Mouse (Mus musculus) right cerebral cortex, postnatal 10 days (tissue): ENCODE measurements at regions not wholly inside any gene's neighbourhood (a gene's known extent, or its start where the extent isn't known, plus 50 kb on each side); places are given as distances from the start of the nearest gene placed in this dataset.

Experiments
- DNase-seq, 2 experiments: peaks; one replicate each; pipeline ENCODE4 v3.0.0; 2021; ENCODE audit warnings: low spot score in 2 of 2

DNA sequence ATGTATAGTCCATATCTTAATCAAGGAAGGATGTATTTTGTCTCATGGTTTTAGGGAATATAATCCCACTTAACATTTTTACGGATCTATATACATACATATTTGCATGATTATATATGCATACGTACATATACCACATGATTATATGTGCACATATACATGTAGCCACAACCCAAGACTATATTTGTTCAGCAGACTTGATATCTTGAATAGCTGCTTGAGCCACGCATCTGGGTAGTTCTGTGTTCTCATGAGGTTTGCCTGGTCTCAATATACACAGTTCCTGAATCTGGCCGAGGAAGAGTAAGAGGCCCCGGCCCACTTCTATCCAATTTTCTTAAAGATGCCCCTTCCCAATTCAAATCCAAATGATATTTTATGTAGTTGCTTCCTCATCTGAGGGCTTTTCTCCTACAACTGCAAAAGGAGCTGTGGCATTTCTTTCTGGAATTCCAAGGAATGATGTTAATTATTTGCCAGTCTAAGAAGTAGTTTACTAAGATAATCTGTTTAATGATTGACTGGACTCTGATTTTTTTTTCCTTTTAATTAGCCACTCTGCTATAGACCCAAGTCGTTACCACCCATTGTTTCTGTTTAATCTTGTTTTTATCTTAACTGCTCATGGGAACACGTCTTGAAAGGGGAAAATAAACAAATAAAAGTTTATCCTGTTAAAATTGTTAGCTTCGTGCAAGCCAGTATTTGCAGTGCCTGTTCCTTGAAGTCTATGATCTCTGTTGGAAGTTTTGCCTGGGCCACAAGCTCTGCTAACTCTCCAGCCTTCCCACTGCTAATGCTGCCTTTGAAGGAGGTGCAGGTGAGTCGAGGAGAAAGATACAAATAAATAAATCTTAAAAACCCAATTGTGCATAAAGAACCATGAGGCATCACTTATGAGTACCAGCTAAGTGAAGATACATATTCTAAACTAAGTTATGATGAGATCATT lies 112.9 kb upstream of the Kitl start:
- no peak for DNase-seq

DNA sequence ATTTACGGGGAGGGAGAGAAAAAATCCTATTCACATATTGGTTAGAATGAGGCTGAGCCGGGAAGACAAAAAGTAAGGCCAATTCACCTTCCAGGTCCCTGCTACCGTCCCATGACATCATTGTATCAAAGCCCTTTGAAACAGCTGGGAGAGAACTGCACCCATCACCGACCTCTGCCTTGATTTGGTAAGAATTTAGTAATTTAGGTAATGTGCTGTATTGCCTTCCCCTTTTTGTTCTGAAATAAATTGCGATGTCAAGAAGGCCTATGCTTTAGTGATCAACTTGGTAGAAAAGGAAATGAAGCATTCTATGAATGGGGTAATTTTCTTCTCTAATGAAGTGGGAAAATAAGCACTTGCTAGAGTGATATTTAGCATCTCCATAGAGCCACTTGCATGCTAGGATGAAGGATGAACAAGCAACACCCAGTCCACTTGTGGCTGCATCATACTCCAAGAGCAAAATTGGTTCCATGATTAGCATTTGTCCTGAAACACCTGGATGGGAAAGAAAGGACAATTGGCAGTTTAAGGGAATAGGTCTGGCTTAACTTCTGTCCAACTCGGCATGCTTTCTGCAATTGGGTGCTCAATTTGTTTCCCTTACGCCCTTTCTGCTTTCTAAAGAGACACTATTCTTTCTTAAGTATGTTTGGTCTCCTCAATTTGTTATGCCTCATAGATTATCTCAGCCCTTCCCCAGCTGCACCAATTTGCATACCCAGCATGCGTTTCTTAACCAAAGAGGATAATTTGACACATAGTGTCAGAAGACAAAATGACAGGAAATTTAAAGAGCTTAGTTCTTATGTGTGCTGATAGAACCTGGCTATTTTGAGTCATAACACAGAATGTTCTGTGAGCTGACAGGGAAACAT lies 114.2 kb upstream of the Kitl start:
- DNase-seq, result no peak

DNA sequence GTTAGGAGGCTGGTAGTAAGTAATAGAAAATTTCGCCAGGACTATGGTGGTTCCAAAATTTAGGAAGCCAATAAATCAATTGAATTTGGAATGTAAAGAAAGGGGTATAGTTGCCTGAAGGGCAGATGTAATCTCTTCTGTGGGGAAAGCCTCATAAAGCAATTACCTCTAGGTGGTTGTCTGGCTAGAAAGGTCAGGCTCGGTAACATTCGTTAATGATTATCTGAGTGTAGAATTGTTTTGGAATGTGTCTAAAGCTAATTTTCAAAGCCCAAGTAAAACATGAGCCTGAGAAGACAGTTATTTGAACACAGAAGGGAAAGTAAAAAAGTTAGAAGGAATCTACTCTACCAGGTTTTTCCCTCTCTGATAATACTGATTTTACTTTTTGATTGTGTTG lies 121.4 kb upstream of the Kitl start:
- no peak for DNase-seq

DNA sequence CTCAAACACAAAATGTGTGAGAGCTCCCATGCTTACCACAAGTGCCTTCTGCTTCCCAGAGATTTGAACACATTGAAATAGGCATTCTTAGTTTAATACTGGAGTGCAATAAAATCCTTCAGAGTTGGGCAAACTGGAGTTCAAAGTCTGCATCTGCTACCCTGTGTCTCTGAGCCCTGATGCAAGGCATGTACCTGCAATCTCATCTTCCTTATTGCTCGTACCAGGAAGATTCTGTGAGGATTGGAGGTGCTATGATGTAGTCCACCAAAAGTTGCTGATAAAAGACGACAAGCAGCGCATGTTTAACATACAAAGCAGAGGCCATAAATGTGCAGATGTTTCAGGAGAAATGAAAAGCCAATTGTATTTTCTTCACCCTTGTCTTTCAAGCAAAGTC lies 123.5 kb upstream of the Kitl start:
- DNase-seq, result no peak

DNA sequence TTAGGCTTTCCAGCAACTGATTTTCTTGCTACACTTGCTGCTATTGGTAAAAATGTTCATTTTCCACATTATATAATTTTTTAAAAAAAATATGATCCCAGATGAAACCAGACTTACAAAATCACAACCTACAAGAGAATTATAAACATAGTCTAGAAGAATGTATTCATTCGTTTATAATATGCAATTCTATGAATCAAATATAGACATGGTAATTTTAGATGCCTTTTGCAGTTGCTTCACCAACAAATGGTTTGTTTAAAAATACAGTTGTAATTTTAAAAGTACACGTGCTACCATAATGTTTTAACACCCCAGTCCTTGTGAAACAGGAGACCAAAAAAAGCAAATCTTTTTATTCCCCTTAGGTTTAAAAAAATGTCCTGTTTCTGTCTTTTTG lies 122.4 kb upstream of the Csl start:
- DNase-seq, result no peak

DNA sequence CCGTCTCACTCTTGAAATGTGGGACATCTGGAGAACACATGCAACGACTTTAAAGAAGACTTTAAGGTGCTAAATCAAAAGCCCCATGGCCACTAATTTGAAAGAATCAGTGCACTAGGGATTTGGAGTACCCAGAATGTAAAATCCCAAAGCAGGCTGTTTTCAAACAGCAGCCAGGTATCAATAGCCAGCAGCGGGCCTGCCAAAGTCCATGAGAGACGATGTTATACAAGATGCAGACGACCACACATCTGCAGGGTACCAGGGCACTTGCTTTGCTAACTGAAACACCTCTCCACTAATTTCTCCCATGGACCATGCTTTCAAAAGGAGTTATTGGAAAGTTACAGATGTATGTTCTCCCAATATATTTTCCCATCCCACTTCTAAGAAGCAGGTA lies 119.9 kb upstream of the Csl start:
- DNase-seq, result no peak

DNA sequence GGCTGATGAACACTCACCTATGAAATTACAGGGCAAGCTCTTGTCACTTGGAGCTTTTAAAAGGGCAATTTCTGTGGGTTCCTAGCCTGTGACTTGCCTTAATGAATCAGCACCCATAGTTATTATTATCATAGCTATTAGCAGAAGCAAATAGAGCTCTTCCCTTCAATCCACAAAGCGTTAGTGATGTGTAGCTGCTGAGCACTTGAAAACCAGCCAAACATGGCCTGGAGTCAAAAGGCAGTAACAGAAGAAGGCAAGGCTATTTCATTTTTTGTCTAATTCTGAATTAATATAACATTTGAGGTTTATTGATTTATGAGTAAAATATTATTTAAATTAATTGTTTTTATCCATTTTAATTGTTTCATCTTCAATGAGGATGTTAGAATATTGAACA lies 105.3 kb upstream of the Csl start:
- DNase-seq, result no peak

DNA sequence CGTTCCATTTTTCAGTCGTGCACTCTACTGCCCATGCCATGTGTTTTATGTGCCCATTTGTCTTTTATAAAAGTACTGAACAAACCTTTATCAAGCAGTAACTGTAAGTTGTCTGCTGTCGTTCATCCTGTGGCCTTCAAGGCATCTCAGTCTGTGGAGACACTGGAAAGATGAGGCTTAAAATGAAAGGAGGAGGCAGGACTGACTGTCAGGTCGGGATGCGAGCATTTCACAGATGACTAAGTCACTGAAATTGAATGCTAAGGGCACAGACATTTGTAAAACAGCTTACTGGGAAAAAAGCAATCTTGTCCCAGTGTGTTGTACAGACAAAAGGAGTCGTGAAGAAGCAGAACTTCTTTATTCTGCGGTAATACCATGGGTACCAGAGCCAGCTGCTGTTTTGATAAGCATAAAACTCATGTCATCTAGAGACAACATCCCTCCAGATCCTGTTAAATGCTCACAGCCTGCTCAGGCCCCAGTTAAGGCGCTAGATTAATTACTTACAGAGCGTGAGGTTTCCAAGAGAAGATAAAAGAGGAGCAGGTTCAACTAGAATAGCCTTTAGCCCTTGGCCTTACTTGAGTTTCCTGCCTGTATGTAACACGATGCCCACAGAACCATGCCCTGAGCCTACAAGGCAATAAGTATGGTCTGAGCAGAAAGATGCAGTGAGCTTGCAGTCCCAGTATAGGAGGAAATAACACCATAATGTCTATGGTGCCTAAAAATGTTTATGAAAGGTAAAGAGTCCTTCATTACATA lies 101.0 kb upstream of the Csl start:
- DNase-seq, result no peak

DNA sequence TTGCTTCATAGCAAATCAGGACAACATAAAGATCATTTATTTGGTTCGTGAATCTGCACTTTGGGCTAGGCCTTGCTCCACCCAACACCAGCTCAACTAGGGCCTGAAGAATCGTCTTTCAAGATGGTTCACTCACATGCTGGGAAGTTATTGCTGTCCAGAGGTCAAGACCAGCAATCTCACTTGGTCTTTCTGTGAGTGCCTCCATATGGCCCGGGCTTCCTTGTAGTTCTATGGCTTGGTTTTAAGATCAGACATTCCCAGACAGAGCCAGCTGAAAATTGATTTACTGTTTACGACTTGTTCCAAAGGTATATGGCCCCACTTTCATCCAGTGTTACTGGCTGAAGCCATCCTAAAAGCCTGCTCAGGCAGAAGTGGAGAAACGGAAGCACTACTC lies 84.7 kb upstream of the Csl start:
- no peak for DNase-seq

DNA sequence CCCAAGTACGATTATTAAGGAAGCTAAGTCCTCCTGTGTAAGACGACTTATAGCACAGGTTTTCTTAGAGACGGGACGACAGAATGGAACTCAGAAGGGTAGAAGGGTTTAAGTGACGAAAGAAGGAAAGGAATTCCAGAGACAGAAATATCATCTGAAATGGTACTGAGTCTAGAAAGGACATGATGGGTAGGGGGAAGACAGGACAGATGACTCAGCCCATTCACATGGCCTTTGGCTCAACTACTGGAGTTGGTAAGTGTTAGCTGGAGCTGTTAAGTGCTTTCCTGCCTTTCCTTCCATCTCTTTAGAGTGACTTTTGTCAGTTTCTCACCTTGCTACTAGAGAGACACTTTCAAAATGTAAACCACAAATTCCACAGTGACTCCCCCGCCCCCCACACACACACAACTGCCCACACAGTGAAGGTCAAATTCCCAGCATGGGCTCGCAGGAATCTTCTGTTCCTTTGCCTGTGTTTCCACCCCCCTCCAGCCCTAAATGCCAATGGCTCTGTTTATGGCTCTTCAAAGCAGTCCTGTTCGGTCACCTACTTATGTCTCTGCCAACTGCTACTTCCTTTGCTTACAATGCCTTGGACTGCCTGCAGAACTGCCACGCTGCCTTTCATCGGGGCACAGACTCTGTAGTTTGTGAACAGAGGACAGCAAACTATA lies 81.8 kb upstream of the Csl start:
- DNase-seq, result no peak

DNA sequence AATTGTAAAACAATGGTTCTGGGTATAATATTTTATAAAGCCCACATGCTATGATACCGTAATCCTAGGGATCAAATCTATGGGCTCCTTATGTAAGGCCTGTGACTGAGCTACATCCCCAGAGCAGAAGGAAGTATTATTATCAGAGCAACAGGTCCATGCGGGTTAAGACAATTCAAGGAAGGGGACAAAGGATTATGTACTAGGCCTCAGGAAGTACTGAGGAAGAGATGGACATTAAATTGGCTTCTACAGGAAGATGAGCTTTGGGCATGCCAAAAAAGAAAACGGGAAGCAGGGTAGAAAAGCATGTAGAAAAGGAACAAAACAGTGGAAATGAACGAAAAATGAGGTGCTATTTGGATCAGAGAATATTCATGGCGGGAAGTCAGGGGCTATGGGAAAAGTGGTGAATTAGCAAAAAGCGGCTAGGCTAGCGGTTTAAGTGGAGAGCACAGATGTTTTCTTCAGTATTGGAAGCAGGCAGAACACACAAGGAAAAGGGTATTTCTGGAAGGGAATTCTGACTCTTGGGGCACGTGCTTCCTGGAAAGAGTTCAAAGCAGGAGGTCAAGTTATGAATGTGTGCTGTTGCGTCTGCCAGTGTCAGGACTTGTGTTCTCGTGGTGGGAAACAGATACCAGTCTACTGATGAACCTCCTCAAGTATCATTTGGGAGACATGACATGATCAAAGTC lies 80.9 kb upstream of the Csl start:
- DNase-seq, result no peak

DNA sequence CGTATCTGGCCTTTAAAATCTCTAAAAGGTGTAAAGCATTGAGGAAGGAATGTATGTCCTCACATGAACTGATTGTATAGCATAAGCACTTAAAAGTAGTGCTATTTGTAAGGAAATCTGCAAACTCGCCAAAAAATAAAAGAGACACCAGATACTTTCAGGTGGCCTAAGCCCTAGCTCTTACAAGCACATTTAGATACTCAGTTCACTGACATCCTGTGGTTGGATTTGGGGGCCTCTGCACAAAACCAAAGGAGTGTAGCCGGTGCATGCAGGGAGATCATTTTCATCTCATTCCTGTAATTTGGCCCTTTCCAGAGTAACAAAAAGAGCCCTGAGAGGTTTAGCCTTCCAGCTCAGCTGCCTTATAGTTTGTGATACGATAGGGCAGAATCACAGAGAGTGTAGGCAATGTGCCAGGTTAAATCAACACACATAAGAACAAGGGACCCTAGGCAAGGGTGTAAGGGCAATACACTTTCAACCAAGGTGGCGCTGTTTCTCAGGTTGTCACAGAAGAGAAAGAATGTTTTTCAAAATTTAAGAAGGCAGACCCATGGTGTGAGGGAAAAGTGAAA lies 77.5 kb upstream of the Csl start:
- no peak for DNase-seq

DNA sequence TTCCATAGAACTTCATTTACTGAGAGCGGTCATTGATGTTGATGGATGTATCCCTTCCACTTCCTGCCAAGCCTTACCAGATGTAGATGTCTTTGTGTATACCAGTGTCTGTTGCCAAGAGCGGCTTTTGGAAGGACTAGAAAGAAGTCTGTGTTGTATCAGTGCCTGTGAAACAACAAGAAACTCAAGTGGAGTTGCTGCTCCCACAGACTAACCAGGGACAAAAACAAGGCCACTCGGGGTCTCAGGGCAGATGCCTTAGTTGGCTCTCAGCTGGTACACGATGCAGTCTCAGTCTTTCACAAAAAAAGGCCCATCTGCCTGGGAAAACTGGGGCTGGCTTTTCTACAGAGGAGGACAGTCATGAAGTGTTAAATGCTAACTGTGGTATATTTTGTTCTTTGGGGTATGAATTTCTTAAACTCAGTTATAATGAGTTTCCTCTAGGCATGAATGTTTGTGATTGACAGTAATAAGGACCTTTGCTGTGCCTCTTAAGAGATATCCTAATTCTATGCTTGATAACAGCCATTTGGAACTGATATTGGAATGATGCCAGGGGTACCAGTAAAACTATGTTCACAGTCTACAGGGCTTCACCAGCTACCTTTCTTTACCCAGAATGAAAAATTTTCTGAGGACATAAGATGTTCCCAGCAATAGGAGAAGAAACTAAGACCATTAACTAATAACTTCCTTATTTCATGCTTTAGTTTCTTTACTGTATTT lies 75.6 kb upstream of the Csl start:
- DNase-seq, result peak; percentile 37 to 49

DNA sequence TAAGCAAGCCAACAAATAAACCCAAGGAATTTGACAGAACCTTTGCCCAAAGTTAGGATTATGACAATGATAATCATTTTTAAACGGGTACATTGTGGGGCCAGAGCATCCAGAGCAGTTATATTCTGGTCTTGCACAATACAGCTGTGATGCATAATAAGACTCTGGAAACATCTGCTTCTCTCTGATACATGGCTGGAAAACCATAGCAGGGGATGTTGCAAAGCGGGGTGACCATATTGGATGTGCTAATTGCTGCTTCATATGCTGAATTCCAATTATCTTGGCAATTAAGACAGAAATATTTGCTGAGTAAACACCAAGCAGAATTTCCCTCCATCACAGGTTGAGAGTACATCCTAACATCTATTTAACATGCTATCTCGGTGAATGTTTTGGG lies 70.5 kb upstream of the Csl start:
- DNase-seq, result no peak

DNA sequence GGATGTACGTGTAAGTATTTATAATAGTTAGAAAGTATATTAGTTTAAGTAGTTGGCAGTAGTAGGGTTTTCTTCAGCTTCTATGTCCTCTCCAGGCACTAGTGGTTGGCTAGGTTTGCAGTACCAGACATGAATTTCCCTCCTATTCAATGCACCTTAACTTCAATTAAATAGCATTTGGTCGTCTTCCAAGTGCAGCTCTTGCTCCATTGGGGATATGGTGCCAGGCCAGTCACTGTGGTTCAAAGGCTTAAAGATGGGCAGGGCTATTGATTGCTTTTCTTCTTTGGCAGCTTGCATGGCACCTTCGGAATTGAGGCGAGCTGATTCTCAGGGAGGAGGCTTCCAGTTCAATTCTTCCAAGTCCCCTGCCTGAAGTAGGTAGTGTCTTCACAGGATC lies 68.0 kb upstream of the Csl start:
- no peak for DNase-seq

DNA sequence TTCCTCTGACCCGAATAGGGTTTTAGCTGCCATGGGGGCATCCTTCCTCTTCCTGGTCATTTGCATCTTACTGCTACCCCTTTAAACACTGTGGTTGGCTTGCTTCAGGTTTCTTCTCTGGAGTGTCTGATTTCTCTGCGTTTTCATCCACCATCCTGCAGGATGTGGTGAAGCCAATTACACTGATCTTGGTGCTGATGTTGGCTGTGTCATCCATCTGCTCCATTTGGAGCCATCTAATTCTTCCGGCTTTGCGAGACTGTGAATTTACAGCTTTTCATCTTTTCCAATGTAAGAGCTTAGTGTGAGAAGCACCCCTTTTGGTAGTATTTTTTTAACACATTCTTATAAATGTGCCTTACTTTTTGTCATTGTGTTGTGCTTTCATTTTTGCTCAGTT lies 66.4 kb upstream of the Csl start:
- DNase-seq, result peak in 1 of 2 experiments; percentile 34

DNA sequence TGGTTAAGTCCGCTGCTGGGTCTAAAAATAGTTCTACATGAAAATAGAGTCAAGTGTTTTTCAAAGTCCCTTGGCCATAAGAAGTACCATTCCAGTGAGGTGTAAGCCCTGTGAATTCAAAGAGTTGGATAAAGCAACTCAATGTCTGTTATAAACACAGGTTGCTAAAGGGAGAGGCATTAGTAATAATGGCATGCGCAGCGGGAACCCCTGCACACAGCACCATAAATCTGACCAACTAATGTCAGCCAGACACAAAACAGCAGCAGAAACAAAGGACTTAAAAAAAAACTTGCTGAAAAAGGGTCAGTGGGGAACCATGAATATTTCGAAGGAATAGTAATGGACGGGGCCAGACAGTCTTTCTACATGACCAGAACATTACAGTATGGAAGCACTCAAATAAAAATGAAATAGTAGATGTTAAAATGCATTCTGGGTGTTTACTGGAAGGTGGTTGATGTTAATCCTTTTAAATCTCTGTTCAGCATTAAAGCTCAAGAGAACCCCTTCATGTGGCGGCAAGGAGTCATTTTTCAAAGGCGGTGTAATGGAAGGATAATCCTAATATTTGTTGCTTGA lies 52.7 kb upstream of the Csl start:
- DNase-seq, result no peak

DNA sequence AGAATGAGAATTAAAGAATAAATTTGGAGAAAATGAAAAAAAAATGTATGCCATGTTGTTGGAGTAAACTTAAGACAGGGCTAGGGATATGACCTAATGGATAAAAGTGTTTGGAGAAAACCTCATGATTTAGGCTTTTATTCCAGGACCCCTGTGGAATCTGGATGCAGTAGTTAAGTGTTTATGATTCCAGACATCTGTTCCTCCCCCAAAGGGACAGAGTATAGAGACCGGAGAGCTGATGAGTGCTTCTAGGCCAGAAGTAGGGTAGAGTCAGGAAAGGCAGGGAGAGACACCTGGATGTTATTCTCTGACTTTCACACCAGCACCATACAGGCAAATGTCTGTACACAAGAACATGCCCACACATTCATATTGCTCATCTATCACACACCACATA lies 52.0 kb upstream of the Csl start:
- DNase-seq, result no peak
